Comparison of ENCODE assay signal across 2 mouse cellular contexts in genomic region chr2:65850282-65850681, GRCm38 (mm10). TPM values are rescaled to one million over a fixed set of nuclear protein-coding genes. Genes with fewer than 3 reads are reported as not detected.
"Had no signal": no experiment of that assay in that cellular context is flagged by ENCODE, and none has a peak within 500 bp of the region (broad histone marks: within the 10 kb centered on the region; RNA-seq: fewer than 3 reads in every experiment).

No protein-coding gene starts in this region.

RNA-seq across cellular contexts. Expression of gene Csrnp3, which starts 4.7 kb away (rescaled TPM):
- total RNA-seq: neutrophil, adult 5-6 weeks had no signal
- polyA plus RNA-seq: spleen, adult 2 months had no signal
